Mouse (Mus musculus) forebrain, embryonic 12.5 days (tissue): Measurements from ENCODE around the gene Lipo1. TPM values are rescaled to one million over a fixed set of nuclear protein-coding genes. Genes with fewer than 3 reads are reported as not detected.
"Not testable (repeated sequence)": the region's sequence is repeated elsewhere in the genome, so short reads cannot be mapped to it uniquely, and the experiment has no call there.

ENCODE experiments used
- ATAC-seq: fragments of 200-750 bp; cut with Nextera tagmentation; 2 replicates; pipeline ENCODE4 v1.8.0; 2017; ENCODE audit warnings: moderate TSS enrichment; ENCODE audit not compliant: low FRiP score
- H3K27ac ChIP-seq: fragments of 300-500 bp; sonication (generic); 2 replicates; pipeline ENCODE4 v1.5.1; 2016; ENCODE audit warnings: mild to moderate bottlenecking
- H3K27me3 ChIP-seq: fragments of 300-500 bp; sonication (generic); 2 replicates; pipeline ENCODE4 v1.6.1; 2016; ENCODE audit warnings: mild to moderate bottlenecking
- H3K36me3 ChIP-seq: fragments of 300-500 bp; sonication (generic); replicated peaks from 2 replicates; pipeline ENCODE4 v1.6.1; 2016; ENCODE audit warnings: mild to moderate bottlenecking
- H3K4me1 ChIP-seq: fragments of 300-500 bp; sonication (generic); 2 replicates; pipeline ENCODE4 v1.6.1; 2016
- H3K4me2 ChIP-seq: fragments of 300-500 bp; sonication (generic); 2 replicates; pipeline ENCODE4 v1.6.1; 2016; ENCODE audit warnings: mild to moderate bottlenecking, moderate library complexity
- H3K4me3 ChIP-seq: fragments of 300-500 bp; sonication (generic); replicated peaks from 2 replicates; pipeline ENCODE4 v1.5.1; 2016; ENCODE audit warnings: mild to moderate bottlenecking
- H3K9ac ChIP-seq: fragments of 300-500 bp; sonication (generic); 2 replicates; pipeline ENCODE4 v1.6.1; 2016; ENCODE audit warnings: mild to moderate bottlenecking
- H3K9me3 ChIP-seq: fragments of 300-500 bp; sonication (generic); 2 replicates; pipeline ENCODE4 v1.6.1; 2016
- WGBS: fragments of 180-500 bp; shearing (Covaris S2); methylation state at CpG from one replicate; pipeline ENCODE4 v1.1.7; 2016; 5-methylcytosine and 5-hydroxymethylcytosine counted together
- polyA plus RNA-seq: library from polyadenylated mRNA; unstranded; fragments of >200 nt; fragmentation: Nextera tagmentation; extraction: Ambion mirVana; gene quantifications from 2 replicates; pipeline ENCODE4 v1.2.1, GENCODE M21; 2016

Gene Lipo1
- polyA plus RNA-seq = not detected in 2 replicates

DNA sequence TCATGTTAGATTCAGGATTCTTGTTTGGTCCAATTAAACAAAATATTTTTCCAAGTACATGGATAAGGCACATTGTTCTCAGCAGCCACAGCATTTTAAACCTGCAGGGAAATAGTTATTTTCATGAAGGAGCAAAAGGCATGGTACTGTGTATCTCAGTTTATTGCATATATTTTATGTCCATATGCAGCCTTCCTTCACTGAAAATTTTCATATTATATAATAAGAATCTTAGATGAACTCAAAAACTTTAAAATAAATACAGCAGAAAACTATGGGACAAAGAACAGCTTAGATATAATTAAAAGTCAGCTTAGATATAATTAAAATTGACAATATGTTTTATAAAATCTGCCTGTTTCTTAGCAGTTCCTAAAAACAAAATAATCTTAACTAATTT, at the start of gene Lipo1:
Lipo1 (minus strand) TSS at position 101 of the 400 bp plus-strand sequence.
- not testable (repeated sequence) for H3K4me3 ChIP-seq, ATAC-seq, H3K27me3 ChIP-seq, H3K4me1 ChIP-seq, H3K9me3 ChIP-seq, H3K9ac ChIP-seq, H3K27ac ChIP-seq, H3K4me2 ChIP-seq, H3K36me3 ChIP-seq

DNA sequence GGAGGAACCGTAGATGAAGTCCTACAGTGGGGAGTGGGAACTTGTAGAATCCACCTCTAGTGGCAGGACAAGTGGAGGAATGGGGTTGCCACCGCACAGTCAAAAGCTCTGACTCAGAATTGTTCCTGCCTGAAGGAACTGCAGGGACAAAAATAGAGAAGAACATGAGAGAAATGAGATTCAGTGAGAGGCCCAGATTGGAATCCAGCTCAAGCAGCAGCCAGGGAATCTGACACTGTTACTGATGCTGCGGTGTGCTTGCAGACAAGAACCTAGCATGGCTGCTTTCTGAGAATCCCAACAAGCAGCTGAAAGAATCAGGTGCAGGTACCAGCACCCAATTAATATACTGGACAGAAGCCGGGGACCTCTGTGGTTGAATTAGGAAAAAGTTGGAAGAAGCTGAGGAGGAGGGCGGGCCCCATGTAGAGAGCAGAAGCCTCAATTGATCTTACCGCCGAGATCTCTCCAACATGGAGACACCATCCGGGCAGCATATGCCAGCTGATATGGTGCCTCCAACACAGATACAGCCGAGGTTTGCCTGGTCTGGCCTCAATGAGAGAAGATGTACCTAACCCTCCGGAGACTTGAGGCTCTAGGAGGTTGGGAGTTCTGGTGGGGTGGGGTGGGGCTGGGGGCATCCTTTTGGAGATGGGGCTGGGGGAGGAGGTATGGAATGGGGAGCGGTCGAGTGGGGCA, 532 bp downstream of the Lipo1 start:
- Histone ChIP-seq H3K4me1 (no peaks in the 10 kb centered on the region), H3K4me3 (no peak overlapping the region), H3K27ac (no peak overlapping the region), H3K27me3 (no peaks in the 10 kb centered on the region), H3K9ac (no peak overlapping the region), H3K4me2 (no peak overlapping the region), H3K36me3 (no peaks in the 10 kb centered on the region), H3K9me3 (no peaks in the 10 kb centered on the region)
- 93% methylated on average over 12 of the region's 12 CpGs for WGBS
- no peak for ATAC-seq

DNA sequence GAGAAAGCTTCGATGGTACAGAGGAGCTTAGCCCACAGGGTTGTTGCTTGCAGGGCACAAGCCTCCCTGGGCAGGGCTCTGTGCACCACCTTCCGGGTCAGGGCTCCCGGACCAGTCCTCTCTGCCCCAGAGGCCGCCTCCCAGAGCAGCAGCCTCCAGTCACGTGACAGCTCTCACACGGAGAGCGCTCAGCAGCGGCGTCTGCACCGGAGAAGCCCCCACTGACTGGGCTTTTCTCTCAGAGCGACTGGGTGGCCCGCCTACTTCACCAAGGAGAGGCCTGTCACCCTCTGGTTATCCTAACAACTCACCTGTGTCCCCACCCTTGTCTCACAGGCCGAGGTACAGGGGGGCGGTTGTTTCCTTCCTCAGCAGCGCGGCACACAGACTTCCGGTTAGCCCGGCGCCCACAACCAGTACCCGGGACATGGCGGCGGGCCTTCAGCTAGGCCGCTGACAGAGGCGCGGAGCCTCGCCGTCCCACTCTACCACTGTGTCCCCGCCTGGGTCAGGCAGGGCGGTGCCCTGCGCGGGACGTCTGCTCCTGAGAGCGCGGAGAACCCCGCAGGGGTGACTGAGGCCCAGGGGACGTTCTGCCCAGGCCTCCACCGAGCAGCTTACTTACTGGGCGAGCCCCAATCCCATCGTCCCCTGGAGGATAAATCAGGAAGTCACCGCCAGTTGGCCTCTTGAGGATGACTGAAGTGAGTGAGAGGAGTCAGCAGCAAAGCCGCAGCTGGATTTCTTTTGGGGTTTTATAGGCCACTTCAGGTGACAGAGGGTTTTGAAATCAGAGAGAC, 25.8 kb downstream of the Lipo1 start, which contains the start of gene Lipo3:
Lipo3 (minus strand) TSS at position 665 of the 800 bp plus-strand sequence.
- not testable (repeated sequence) for H3K9ac ChIP-seq, H3K27me3 ChIP-seq, H3K4me1 ChIP-seq, H3K36me3 ChIP-seq, H3K4me3 ChIP-seq, H3K27ac ChIP-seq, H3K9me3 ChIP-seq
- H3K4me2 ChIP-seq = peak within 1 kb of the TSS; percentile 21
- WGBS = 34% methylated on average over 13 of the region's 41 CpGs
- peak; percentile 95 for ATAC-seq

DNA sequence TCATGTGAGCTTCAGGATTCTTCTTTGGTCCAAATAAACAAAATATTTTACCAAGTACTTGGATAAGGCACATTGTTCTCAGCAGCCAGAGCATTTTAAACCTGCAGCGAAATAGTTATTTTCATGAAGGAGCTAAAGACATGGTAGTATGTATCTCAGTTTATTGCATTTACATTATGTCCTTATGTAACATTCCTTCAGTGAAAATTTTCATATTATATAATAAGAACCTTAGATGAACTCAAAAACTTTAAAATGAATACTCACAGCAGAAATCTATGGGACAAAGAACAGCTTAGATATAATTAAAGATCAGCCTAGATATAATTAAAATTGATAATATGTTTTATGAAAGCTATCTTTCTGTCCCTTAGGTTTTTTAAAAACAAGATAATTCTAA, 36.0 kb downstream of the Lipo1 start, which contains the start of gene Lipo2:
Lipo2 (minus strand) TSS at position 101 of the 400 bp plus-strand sequence.
- not testable (repeated sequence) for H3K9ac ChIP-seq, H3K4me2 ChIP-seq, H3K27ac ChIP-seq, H3K4me3 ChIP-seq, H3K9me3 ChIP-seq, ATAC-seq, H3K27me3 ChIP-seq, H3K4me1 ChIP-seq, H3K36me3 ChIP-seq
- WGBS = 85% methylated on average over 1 of the region's 1 CpGs

Other genes with a start within 250 kb of the Lipo1 start
- gene Gm8978, start 162.2 kb downstream of the Lipo1 start, polyA plus RNA-seq = not detected in 2 replicates
- gene Lipo2, start 36.1 kb downstream of the Lipo1 start, polyA plus RNA-seq = 0.19 and 0.69 TPM in 2 replicates
- gene Lipo3, start 25.5 kb downstream of the Lipo1 start, polyA plus RNA-seq = 10.5 and 11.8 TPM in 2 replicates
- gene Lipf, start 173.7 kb upstream of the Lipo1 start, polyA plus RNA-seq = not detected in 2 replicates
- gene Lipk, start 220.8 kb upstream of the Lipo1 start, polyA plus RNA-seq = not detected in 2 replicates